Mouse (Mus musculus) bone marrow, adult 2 months (tissue): ENCODE results near the gene Tom1l2.

Experiments
- CTCF ChIP-seq: fragments of 200-500 bp; IDR thresholded peaks from 2 replicates; pipeline ENCODE4 v1.5.1; 2011; ENCODE audit warnings: low read length, control low read depth; ENCODE audit not compliant: control insufficient read depth, insufficient read depth
- POLR2A ChIP-seq: fragments of 200-500 bp; IDR thresholded peaks from 2 replicates; pipeline ENCODE4 v1.6.1; 2011; ENCODE audit warnings: low read depth, mild to moderate bottlenecking, control low read depth, low read length, borderline replicate concordance; ENCODE audit not compliant: control insufficient read depth

GRCm38 (mm10) chr11:60302354-60303083, 50.2 kb downstream of the Tom1l2 start:
- TF ChIP-seq CTCF (no peak), POLR2A (no peak)
